Mouse (Mus musculus) urinary bladder, postnatal 14 days (tissue): ENCODE measurements around the gene Olfr1220.

Experiments used
- DNase-seq: peaks from one replicate; pipeline ENCODE4 v3.0.0; 2021; ENCODE audit warnings: low spot score

Gene Olfr1220

DNA sequence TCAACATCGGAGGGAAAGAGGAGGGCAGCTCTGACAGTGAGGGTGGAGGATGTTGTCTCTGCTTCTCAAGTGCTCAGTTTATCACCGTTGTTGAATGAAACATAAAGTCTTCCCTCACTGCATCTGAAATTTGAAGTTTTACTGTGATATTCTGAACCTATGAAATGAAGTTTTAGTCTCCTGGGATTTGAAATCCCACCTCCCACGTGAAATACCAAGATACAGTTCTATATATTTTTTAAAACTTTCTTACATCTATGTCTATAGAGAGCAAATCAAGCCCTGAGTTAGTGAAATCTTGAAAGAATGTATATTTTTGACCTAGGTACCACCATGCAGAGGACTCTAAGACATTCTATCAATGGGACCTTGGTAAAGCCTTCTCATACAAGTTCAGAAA, at the start of gene Olfr1220:
TSS of gene Olfr1220 (minus strand) at position 101 of the 400 bp plus-strand sequence.
- no peak for DNase-seq

DNA sequence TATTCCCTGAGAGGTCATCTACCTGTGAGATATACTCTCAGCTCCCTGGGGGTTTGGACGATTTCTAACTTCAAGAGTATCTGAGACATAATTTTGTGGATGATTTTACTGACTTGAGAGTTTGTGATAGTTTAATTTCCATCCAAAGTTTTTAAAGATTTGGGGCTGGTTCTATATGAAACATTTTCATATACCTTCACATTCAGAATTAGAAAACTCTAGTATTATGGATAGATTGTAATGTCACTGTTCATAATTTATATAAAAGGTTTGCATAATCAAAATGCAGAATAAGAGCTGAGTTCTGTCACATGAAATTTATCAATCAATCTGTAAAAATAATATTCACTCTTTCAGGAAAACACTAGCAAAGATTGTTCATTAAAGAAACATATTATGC, 44.8 kb upstream of the Olfr1220 start, which contains the start of gene Olfr1223:
TSS of gene Olfr1223 (minus strand) at position 101 of the 400 bp plus-strand sequence.
- DNase-seq, result no peak

DNA sequence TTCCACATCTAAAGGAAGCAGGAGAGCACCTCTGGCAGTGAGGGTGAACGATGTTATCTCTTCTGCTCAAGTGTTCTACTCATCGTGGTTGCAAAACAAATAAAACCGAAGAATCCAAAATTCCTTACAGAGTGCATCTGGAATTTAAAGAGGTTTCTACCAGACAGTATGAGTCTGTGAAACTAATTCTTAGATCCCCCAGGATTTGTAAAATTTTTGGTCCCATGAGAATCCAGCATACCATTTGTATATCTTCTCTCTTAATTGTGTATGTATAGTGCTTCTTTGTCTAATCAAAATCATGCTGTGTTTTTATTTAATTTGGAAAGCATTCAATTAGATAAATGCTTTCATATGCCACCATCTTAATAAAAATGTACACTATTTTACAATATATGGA, 26.3 kb upstream of the Olfr1220 start, which contains the start of gene Olfr1222:
TSS of gene Olfr1222 (minus strand) at position 101 of the 400 bp plus-strand sequence.
- no peak for DNase-seq

DNA sequence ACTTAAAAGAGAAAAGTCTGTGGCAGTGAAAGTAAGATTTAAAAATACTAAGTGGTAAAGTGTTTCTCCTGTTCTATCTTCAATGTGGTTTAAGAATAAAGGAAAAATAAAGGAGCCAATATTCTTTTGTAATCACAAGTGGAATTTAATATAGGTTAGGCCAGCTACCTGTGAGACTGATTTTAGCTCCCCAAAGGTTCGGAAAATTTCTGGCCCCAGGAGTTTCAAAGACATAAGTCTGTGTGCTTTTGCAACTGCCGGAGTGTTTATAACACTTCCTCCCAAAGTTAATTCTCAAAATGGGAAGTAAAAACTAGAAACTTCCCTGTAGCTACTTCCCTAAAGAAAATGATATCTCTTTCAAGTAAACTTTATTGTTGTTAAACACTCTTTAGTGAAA, 10.5 kb upstream of the Olfr1220 start, which contains the start of gene Olfr1221:
TSS of gene Olfr1221 (minus strand) at position 101 of the 400 bp plus-strand sequence.
- DNase-seq, result no peak

DNA sequence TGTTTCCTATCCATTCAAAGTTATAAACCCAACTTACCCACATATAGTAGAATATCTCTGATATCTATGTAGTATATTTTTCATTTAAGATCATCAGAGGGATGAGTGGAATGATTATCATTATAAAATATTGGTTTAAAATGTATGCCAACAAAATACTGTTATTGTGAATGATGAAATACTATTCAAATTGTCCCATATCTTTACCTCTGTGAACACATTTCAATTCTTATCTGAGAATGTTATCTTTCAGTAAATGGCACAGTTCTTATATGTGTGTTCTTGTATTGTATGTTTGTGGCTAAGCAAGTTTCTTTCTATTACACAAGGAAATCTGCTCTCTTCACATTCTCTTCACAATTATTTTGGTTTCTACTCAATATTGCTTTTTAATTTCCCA, 984 bp downstream of the Olfr1220 start:
- no peak for DNase-seq

DNA sequence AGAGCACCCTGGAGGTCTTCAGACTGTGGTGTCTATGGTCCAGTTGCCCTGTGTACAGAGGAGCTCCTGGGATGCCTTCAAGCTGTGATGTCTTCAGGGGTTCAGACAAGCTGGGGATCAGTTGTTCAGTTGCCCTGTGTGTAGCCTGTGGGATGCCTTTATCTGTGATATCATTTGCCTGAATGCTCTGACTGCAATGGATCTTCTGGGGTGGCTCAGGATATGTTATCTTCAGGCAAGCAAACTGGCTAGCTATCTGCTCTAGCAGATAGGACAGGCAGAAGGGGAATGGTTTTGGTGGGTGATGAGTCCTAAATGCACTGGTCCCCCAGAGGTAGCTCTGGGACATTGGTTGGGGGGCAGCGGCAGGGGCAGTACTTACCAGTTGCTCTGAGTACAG, 12.8 kb downstream of the Olfr1220 start:
- no peak for DNase-seq

DNA sequence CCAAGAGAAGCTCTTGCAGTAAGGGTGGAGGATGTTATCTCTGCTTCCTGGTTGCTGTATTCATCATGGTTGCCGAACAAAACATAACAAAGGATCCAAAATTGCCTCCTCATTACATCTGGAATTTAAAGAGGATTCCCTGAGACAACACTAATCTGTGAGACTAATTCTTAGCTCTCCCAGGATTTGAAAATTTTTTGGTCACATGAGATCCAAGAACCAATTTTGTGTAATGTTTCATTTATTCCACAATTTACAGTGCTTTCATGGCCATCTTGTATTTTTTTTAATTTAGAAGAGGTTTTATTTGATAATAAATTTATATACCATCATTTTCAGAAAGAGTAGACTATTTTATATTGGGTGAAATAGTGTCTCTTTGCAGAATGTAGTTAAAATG, 23.2 kb downstream of the Olfr1220 start, which contains the start of gene Olfr1219:
TSS of gene Olfr1219 (minus strand) at position 101 of the 400 bp plus-strand sequence.
- DNase-seq, result no peak

DNA sequence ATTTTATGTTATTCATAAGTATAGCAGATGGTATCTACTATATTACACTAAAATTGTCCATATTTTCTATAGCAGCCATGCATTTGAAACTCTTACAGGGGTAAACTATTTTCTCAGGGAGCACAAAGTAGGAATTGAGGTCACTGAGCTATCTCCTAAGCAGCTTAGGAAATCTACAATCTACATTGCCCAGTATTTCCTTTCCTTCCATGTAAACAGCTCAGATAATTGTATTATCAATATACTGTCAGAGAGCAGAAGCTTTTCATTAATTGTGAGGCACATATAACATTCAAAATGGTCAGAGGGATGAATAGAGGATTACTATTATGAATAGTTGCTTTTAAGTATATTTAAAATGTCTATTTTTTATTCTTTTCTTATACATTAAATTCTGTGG, 25.1 kb downstream of the Olfr1220 start:
- no peak for DNase-seq

DNA sequence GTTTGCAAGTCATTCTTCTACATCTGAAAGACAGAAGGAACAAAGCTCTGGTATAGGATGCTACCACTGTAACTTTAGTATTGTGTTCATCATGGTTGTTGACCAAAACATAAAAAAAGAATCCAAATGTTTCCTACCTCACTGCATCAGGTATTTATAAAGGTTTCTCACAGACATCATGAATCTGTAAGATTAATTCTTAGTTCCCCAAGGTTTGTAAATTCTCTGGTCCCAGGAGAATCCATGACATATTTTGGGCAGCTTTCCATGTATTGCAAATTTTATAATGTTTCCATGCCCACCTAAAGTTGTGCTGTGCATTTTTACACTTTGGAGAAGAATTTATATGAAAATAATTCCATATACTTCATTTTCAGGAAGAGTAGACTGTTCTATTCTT, 45.5 kb downstream of the Olfr1220 start, which contains the start of gene Olfr1218:
TSS of gene Olfr1218 (minus strand) at position 101 of the 400 bp plus-strand sequence.
- DNase-seq, result no peak
